In genomic region chr17:36001121-36001897, GRCm38 (mm10) we compare ENCODE assay signal across 13 mouse cellular contexts. TPM values are rescaled to one million over a fixed set of nuclear protein-coding genes. Genes with fewer than 3 reads are reported as not detected.
DNase-seq lines count a peak whose midpoint lies in the region; ATAC-seq and TF ChIP-seq lines count a peak whose summit lies in the region.
"Had no signal": no experiment of that assay in that cellular context is flagged by ENCODE, and none has a peak within 500 bp of the region (broad histone marks: within the 10 kb centered on the region; RNA-seq: fewer than 3 reads in every experiment).

No protein-coding gene starts in this region.

- H3K79me2 ChIP-seq in myocyte (ENCODE audit: control insufficient read depth, insufficient read depth): peaks cover 73% of the 10 kb centered on the region

- peaks cover 10% of the 10 kb centered on the region for H3K4me1 ChIP-seq in bone marrow, adult 2 months (ENCODE audit: control insufficient read depth, insufficient read depth, low read length)
- H3K4me1 ChIP-seq in midbrain, embryonic 13.5 days (replicated peaks): peaks cover 14% of the 10 kb centered on the region
- H3K4me1 ChIP-seq: stomach, embryonic 15.5 days had no signal

- H3K9ac ChIP-seq in midbrain, embryonic 13.5 days (replicated peaks): no peak overlapping the region
- H3K9ac ChIP-seq: hindbrain, embryonic 13.5 days; limb, embryonic 13.5 days; stomach, embryonic 15.5 days had no signal

- no peak for TF ChIP-seq POLR2A in bone marrow, adult 2 months (IDR thresholded peaks at IDR 0.05; ENCODE audit: borderline replicate concordance, control insufficient read depth, low read depth, low read length)
- no peak for TF ChIP-seq POLR2A in myocyte (IDR thresholded peaks at IDR 0.05; ENCODE audit: insufficient read length, low read depth)

- peak overlapping the region; percentile 81 for H3K27ac ChIP-seq in bone marrow, adult 2 months (ENCODE audit: control insufficient read depth, insufficient read depth, low read depth, low read length, poor library complexity)
- no peak overlapping the region for H3K27ac ChIP-seq in midbrain, embryonic 13.5 days
- H3K27ac ChIP-seq: hindbrain, embryonic 13.5 days; limb, embryonic 13.5 days; midbrain, embryonic 10.5 days; stomach, embryonic 15.5 days had no signal

- no peaks in the 10 kb centered on the region for H3K27me3 ChIP-seq in myocyte (ENCODE audit: control insufficient read depth, insufficient read depth, insufficient read length)
- no peaks in the 10 kb centered on the region for H3K27me3 ChIP-seq in midbrain, embryonic 13.5 days
- H3K27me3 ChIP-seq: hindbrain, embryonic 13.5 days; limb, embryonic 13.5 days; stomach, embryonic 15.5 days had no signal

- H3K4me2 ChIP-seq in myocyte (ENCODE audit: low read depth): peak overlapping the region; percentile 75
- H3K4me2 ChIP-seq in midbrain, embryonic 13.5 days (replicated peaks): no peak overlapping the region
- H3K4me2 ChIP-seq: hindbrain, embryonic 13.5 days; limb, embryonic 13.5 days; stomach, embryonic 15.5 days had no signal

- no peak overlapping the region for H3K4me3 ChIP-seq in bone marrow, adult 2 months (replicated peaks; ENCODE audit: control insufficient read depth, low read depth, low read length)
- H3K4me3 ChIP-seq in myocyte: no peak overlapping the region
- no peak overlapping the region for H3K4me3 ChIP-seq in midbrain, embryonic 13.5 days (replicated peaks)
- H3K4me3 ChIP-seq: hindbrain, embryonic 13.5 days; limb, embryonic 13.5 days; midbrain, embryonic 10.5 days; stomach, embryonic 15.5 days had no signal

- ATAC-seq in midbrain, embryonic 13.5 days: no peak

- no peak for TF ChIP-seq CTCF in bone marrow, adult 2 months (IDR thresholded peaks at IDR 0.05; ENCODE audit: control insufficient read depth, insufficient read depth, low read length)

- 48% methylated on average over 12 of the region's 12 CpGs for WGBS in bone marrow, adult 2 months
- 97% methylated on average over 12 of the region's 12 CpGs for WGBS in midbrain, embryonic 13.5 days

- no peak overlapping the region for H3ac ChIP-seq in myocyte (ENCODE audit: control insufficient read depth, insufficient read length)

- DNase-seq in thymus, postnatal 0 days (ENCODE audit: low spot score): peak; percentile 46
- no peak for DNase-seq in thymus, postnatal 10 days (ENCODE audit: low spot score in 2 of 2)
- no peak for DNase-seq in ovary, postnatal 14 days (ENCODE audit: low spot score)
- no peak for DNase-seq in embryo, embryonic 10 days (ENCODE audit: low spot score)
- DNase-seq: cerebellum, adult 9-11 months; gastrocnemius, postnatal 36 days had no signal

- H3K36me3 ChIP-seq in myocyte (ENCODE audit: control insufficient read depth, insufficient read depth): no peaks in the 10 kb centered on the region
- H3K36me3 ChIP-seq in midbrain, embryonic 13.5 days: peaks cover 7% of the 10 kb centered on the region; the same call in 1 of the 2 replicates

- H3K9me3 ChIP-seq in midbrain, embryonic 13.5 days: no peaks in the 10 kb centered on the region
- H3K9me3 ChIP-seq: hindbrain, embryonic 13.5 days; limb, embryonic 13.5 days; stomach, embryonic 15.5 days had no signal

TF ChIP-seq in myocyte, 11 proteins besides CTCF, POLR2A, EP300 and RAD21:
- no peak for TF ChIP-seq CEBPB (IDR thresholded peaks at IDR 0.05; ENCODE audit: insufficient read depth, poor library complexity, severe bottlenecking)
- no peak for TF ChIP-seq TCF12 (IDR thresholded peaks at IDR 0.05; ENCODE audit: insufficient read depth, poor library complexity, severe bottlenecking)
- no peak for TF ChIP-seq MAX (IDR thresholded peaks at IDR 0.05; ENCODE audit: low read depth)
- TF ChIP-seq TCF3 (IDR thresholded peaks at IDR 0.05; ENCODE audit: insufficient read length, low read depth): no peak
- TF ChIP-seq MYOG (IDR thresholded peaks at IDR 0.05; ENCODE audit: control insufficient read depth in 1 of 3, insufficient read depth in 1 of 3, insufficient read length in 2 of 3, low read depth in 2 of 3): peak in 1 of 3 experiments; percentile 19
- TF ChIP-seq E2F4 (IDR thresholded peaks at IDR 0.05; ENCODE audit: insufficient read depth): no peak
- no peak for TF ChIP-seq SRF (IDR thresholded peaks at IDR 0.05; ENCODE audit: control insufficient read depth, insufficient read length, low read depth)
- no peak for TF ChIP-seq REST (IDR thresholded peaks at IDR 0.05; ENCODE audit: insufficient read depth, insufficient read length)
- no peak for TF ChIP-seq POLR2AphosphoS2 (IDR thresholded peaks at IDR 0.05; ENCODE audit: insufficient read length, low read depth)
- no peak for TF ChIP-seq USF1 (IDR thresholded peaks at IDR 0.05; ENCODE audit: low read depth)
- peak in 1 of 3 experiments; percentile 17 for TF ChIP-seq MYOD1 (IDR thresholded peaks at IDR 0.05; ENCODE audit: control insufficient read depth in 1 of 3, insufficient read length in 2 of 3, low read depth in 2 of 3)

RNA-seq across cellular contexts. Expression of gene H2-T24, which starts 19.1 kb away (rescaled TPM):
- 4.2 and 6.5 TPM in 2 replicates for polyA plus RNA-seq in thymus, postnatal 0 days (2015; fragmentation: Nextera tagmentation; extraction: Ambion mirVana)
- polyA plus RNA-seq in bone marrow, adult 2 months (2011; ENCODE audit: insufficient read depth, insufficient read length, low replicate concordance, missing spikeins): 48.0 and 67.4 TPM in 2 replicates
- polyA plus RNA-seq in myocyte (2012; fragmentation: generic; extraction: Trizol): 0.47 TPM
- polyA plus RNA-seq in midbrain, embryonic 13.5 days (2015; fragmentation: Nextera tagmentation; extraction: Ambion mirVana): 7.8 and 8.1 TPM in 2 replicates

RNA-seq across cellular contexts. Expression of gene Prr3, which starts 21.3 kb away (rescaled TPM):
- polyA plus RNA-seq in thymus, postnatal 0 days (2015; fragmentation: Nextera tagmentation; extraction: Ambion mirVana): 22.0 TPM in 2 replicates
- 23.0 and 34.5 TPM in 2 replicates for polyA plus RNA-seq in bone marrow, adult 2 months (2011; ENCODE audit: insufficient read depth, insufficient read length, low replicate concordance, missing spikeins)
- 14.1 TPM for polyA plus RNA-seq in myocyte (2012; fragmentation: generic; extraction: Trizol)
- 69.0 and 74.6 TPM in 2 replicates for polyA plus RNA-seq in midbrain, embryonic 13.5 days (2015; fragmentation: Nextera tagmentation; extraction: Ambion mirVana)

RNA-seq across cellular contexts. Expression of gene Gnl1, which starts 21.7 kb away (rescaled TPM):
- 38.6 and 42.4 TPM in 2 replicates for polyA plus RNA-seq in thymus, postnatal 0 days (2015; fragmentation: Nextera tagmentation; extraction: Ambion mirVana)
- 28.0 and 29.9 TPM in 2 replicates for polyA plus RNA-seq in bone marrow, adult 2 months (2011; ENCODE audit: insufficient read depth, insufficient read length, low replicate concordance, missing spikeins)
- polyA plus RNA-seq in myocyte (2012; fragmentation: generic; extraction: Trizol): 64.1 TPM
- polyA plus RNA-seq in midbrain, embryonic 13.5 days (2015; fragmentation: Nextera tagmentation; extraction: Ambion mirVana): 46.4 and 50.3 TPM in 2 replicates

RNA-seq across cellular contexts. Expression of gene H2-T23, which starts 31.3 kb away (rescaled TPM):
- polyA plus RNA-seq in thymus, postnatal 0 days (2015; fragmentation: Nextera tagmentation; extraction: Ambion mirVana): 136 and 163 TPM in 2 replicates
- polyA plus RNA-seq in bone marrow, adult 2 months (2011; ENCODE audit: insufficient read depth, insufficient read length, low replicate concordance, missing spikeins): 60.1 and 94.6 TPM in 2 replicates
- polyA plus RNA-seq in myocyte (2012; fragmentation: generic; extraction: Trizol): 13.6 TPM
- polyA plus RNA-seq in midbrain, embryonic 13.5 days (2015; fragmentation: Nextera tagmentation; extraction: Ambion mirVana): 4.3 and 5.2 TPM in 2 replicates

RNA-seq across cellular contexts. Expression of gene Abcf1, which starts 31.7 kb away (rescaled TPM):
- 102 and 114 TPM in 2 replicates for polyA plus RNA-seq in thymus, postnatal 0 days (2015; fragmentation: Nextera tagmentation; extraction: Ambion mirVana)
- 77.2 and 120 TPM in 2 replicates for polyA plus RNA-seq in bone marrow, adult 2 months (2011; ENCODE audit: insufficient read depth, insufficient read length, low replicate concordance, missing spikeins)
- 90.1 TPM for polyA plus RNA-seq in myocyte (2012; fragmentation: generic; extraction: Trizol)
- 107 and 112 TPM in 2 replicates for polyA plus RNA-seq in midbrain, embryonic 13.5 days (2015; fragmentation: Nextera tagmentation; extraction: Ambion mirVana)
